Mouse (Mus musculus) limb, embryonic 14.5 days (tissue): ENCODE measurements around the gene En1. TPM values are rescaled to one million over a fixed set of nuclear protein-coding genes. Genes with fewer than 3 reads are reported as not detected.

Experiments
- ATAC-seq: fragments of 200-750 bp; cut with Nextera tagmentation; 2 replicates; pipeline ENCODE4 v1.8.0; 2017; ENCODE audit warnings: low read depth, moderate number of reproducible peaks, moderate TSS enrichment; ENCODE audit not compliant: low FRiP score
- DNase-seq: peaks from one replicate; pipeline ENCODE4 v3.0.0-alpha.2; 2015; ENCODE audit warnings: low spot score
- H3K27ac ChIP-seq: fragments of 300-500 bp; sonication (generic); replicated peaks from 2 replicates; pipeline ENCODE4 v1.5.1; 2014; ENCODE audit warnings: low read depth, mild to moderate bottlenecking, low read length, moderate library complexity, mixed read lengths
- H3K27me3 ChIP-seq: fragments of 300-500 bp; sonication (generic); 2 replicates; pipeline ENCODE4 v1.6.1; 2014; ENCODE audit warnings: low read length, mixed read lengths; ENCODE audit not compliant: control insufficient read depth, insufficient read depth
- H3K36me3 ChIP-seq: fragments of 300-500 bp; sonication (generic); 2 replicates; pipeline ENCODE4 v1.6.1; 2014; ENCODE audit warnings: mild to moderate bottlenecking, low read length, moderate library complexity, mixed read lengths; ENCODE audit not compliant: control insufficient read depth, insufficient read depth
- H3K4me1 ChIP-seq: fragments of 300-500 bp; sonication (generic); 2 replicates; pipeline ENCODE4 v1.6.1; 2014; ENCODE audit warnings: antibody characterized with exemption, low read length, mixed read lengths; ENCODE audit not compliant: control insufficient read depth, insufficient read depth
- H3K4me2 ChIP-seq: fragments of 300-500 bp; sonication (generic); replicated peaks from 2 replicates; pipeline ENCODE4 v1.6.1; 2014; ENCODE audit warnings: low read depth, mild to moderate bottlenecking, low read length, moderate library complexity; ENCODE audit not compliant: severe bottlenecking
- H3K4me3 ChIP-seq: fragments of 300-500 bp; sonication (generic); replicated peaks from 2 replicates; pipeline ENCODE4 v1.5.1; 2014; ENCODE audit warnings: low read length
- H3K9ac ChIP-seq: fragments of 300-500 bp; sonication (generic); 2 replicates; pipeline ENCODE4 v1.6.1; 2014; ENCODE audit warnings: mild to moderate bottlenecking, low read depth, low read length, moderate library complexity; ENCODE audit not compliant: severe bottlenecking
- H3K9me3 ChIP-seq: fragments of 300-500 bp; sonication (generic); 2 replicates; pipeline ENCODE4 v1.6.1; 2016; ENCODE audit warnings: low read length; ENCODE audit not compliant: control insufficient read depth
- POLR2A ChIP-seq: fragments of 200-500 bp; IDR thresholded peaks from 2 replicates; pipeline ENCODE4 v1.8.0; 2012; ENCODE audit warnings: inconsistent platforms, mild to moderate bottlenecking, moderate library complexity, borderline replicate concordance; ENCODE audit not compliant: insufficient read depth, insufficient read length; ENCODE audit errors: extremely low read depth
- WGBS: fragments of 180-500 bp; shearing (Covaris S2); extraction: QIAGEN DNeasy Blood & Tissue Kit; methylation state at CpG from one replicate; pipeline ENCODE4 v1.1.7; 2014; 5-methylcytosine and 5-hydroxymethylcytosine counted together
- polyA plus RNA-seq, 2 experiments: library from polyadenylated mRNA; depleted of rRNA in 1 of 2; stranded (reverse) in 1 of 2; unstranded in 1 of 2; fragments of >200 nt; fragmentation: Nextera tagmentation in 1 of 2; extraction: Ambion mirVana in 1 of 2; gene quantifications; 2 replicates each; pipeline versions ENCODE4 v1.2.1 to v1.2.3; 2012 to 2014

Gene En1
- polyA plus RNA-seq (2012; rRNA removed) = 5.8 and 6.4 TPM in 2 replicates
- polyA plus RNA-seq (2014; fragmentation: Nextera tagmentation; extraction: Ambion mirVana) = 3.9 and 5.2 TPM in 2 replicates

DNA sequence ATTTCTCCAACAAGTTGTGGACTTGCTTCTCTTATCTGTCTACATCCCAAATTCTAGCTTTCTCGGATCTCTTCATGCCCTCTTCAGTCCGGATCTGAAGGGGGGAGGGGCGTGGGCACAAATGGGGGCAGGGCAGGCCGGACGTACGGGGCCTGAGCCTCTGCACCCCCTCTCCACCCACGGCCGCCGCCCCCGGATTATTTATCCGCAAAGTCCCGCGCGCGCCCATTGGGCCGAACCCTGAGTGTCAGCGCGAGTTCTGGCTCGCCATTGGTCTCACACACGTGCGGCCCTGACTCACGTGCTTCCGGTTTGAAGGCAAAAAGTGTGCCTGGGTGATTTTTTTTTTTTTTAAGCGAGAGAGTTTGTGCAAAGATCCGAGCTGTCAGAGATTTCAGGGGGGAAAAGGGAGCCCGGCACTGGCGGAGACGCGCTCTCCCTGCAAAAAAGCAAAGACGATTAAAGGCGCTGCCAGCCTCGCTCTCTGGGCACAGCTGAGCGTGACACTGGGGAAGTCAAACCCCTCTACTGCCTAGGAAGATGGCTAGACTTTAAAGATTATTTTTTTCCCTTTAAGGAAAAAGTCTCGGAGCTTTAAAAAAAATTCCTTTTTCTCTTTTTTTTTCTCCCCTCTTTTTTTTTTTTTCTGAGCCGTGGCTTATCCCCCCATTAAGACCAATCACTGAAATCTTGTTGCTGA, at the start of gene En1:
En1 (plus strand) TSS at position 388 of the 700 bp plus-strand sequence.
- 1% methylated on average over 35 of the region's 35 CpGs for WGBS
- Histone ChIP-seq H3K9ac (peak within 1 kb of the TSS; percentile 61), H3K4me3 (peak within 1 kb of the TSS; percentile 50), H3K4me1 (peaks cover 16% of the 10 kb centered on the region; the same call in 1 of the 2 replicates), H3K27ac (0 out of 2 replicates have a peak within 1 kb of the TSS, but pooled peaks have one; percentile 19), H3K27me3 (peaks cover 85% of the 10 kb centered on the region), H3K36me3 (no peaks in the 10 kb centered on the region), H3K9me3 (no peaks in the 10 kb centered on the region), H3K4me2 (peak within 1 kb of the TSS; percentile 88)
- ATAC-seq = peak; percentile 63
- no peak for TF ChIP-seq POLR2A
- DNase-seq = peak; percentile 70

DNA sequence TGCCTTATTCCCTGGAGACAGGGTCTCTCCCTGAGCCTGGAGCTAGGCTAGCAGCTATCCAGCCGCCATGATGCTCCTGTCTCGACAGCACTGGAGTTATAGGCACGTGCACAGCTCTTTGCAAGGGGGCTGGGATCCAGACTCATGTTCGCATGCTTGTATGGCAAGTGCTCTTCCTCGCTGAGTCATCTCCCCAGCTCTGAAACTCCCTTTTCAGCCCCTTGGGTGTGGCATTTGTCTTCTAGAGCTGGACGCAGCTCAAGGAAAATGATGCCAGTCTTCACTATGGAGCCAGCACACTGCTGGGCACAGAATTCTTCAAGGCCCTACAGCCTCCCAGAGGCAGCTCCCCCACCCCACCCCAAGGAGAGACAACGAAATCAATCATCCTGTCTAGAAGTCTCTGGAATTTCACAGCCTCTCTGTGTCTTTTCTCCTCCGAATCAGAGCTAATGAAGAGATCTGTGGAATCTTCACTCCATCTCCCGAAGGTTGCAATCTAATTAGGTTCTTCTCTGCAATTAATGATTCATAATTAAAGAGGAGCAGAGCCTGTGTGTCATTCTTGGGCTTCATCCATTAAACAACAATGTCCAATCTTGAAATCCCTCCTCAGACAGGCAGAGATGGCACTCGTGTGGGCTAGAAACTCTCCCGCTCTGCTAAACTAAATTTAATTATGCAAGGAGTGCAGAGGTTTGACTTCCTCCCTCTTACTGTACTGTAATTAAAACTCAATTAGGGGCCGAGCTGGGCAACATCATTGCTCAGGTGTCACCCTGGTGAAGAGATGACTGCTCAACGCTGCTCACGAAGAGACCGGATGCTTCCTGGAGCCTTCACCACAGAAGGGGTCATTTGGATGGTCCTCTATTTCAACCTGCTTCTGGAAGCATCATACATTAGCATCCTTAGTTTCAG, 45.0 kb upstream of the En1 start:
- Histone ChIP-seq H3K4me3 (no peak overlapping the region), H3K4me1 (no peaks in the 10 kb centered on the region), H3K9me3 (no peaks in the 10 kb centered on the region), H3K36me3 (no peaks in the 10 kb centered on the region), H3K4me2 (no peak overlapping the region), H3K9ac (no peak overlapping the region), H3K27ac (no peak overlapping the region), H3K27me3 (no peaks in the 10 kb centered on the region)
- no peak for TF ChIP-seq POLR2A
- DNase-seq (no peak), ATAC-seq (no peak)
- WGBS = 75% methylated on average over 15 of the region's 15 CpGs

DNA sequence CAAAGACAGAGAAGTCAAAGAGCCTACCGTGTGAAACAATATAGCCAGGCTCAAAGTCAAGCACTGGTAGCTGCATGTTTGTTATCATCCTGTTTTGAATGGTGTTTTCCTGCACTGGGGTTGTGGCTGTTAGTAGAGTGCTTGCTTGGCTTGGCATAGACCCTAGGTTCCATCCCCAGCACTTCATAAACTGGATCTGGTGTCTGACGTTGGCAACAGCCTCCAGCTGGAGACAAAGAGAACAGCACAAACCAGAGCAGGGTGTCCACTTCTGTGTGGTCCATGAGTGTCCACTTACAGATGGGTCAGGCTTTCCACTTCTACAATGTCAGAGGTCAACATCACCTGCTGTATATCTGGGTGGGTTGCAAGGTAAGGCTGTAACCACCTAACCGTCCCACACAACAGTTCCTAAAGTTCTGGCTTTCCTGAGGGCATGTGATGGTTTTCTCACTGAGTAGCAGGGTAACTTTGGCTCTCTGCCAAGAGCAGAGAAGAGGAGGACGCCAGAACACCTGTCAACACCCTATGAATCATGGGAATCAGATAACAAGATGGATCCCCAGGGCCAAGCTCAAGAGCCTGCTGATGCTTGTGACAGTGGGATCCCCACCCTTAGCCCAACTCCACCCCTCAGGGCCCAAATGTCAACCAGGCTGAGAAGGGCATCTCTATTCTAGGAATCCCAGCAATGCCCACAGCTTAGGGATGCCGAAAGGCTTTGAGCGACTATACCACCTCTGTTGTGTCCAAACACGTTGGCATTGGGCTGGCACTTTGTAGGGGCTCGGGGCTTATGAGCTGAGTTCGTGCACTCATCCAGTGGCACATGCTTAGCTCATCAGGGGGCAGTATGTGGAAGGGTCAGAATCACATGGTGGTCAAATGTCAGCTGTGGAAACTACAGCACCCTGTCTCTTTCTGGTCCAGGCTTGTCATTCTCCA, 43.6 kb upstream of the En1 start:
- H3K4me2 ChIP-seq = no peak overlapping the region
- H3K4me1 ChIP-seq = no peaks in the 10 kb centered on the region
- 64% methylated on average over 9 of the region's 9 CpGs for WGBS
- no peak for TF ChIP-seq POLR2A
- no peaks in the 10 kb centered on the region for H3K36me3 ChIP-seq
- H3K4me3 ChIP-seq = no peak overlapping the region
- H3K9me3 ChIP-seq = no peaks in the 10 kb centered on the region
- H3K9ac ChIP-seq = no peak overlapping the region
- peak; percentile 26 for DNase-seq
- ATAC-seq = 0 out of 2 replicates have a peak, but pooled peaks have one; percentile 50
- H3K27me3 ChIP-seq = no peaks in the 10 kb centered on the region
- no peak overlapping the region for H3K27ac ChIP-seq

DNA sequence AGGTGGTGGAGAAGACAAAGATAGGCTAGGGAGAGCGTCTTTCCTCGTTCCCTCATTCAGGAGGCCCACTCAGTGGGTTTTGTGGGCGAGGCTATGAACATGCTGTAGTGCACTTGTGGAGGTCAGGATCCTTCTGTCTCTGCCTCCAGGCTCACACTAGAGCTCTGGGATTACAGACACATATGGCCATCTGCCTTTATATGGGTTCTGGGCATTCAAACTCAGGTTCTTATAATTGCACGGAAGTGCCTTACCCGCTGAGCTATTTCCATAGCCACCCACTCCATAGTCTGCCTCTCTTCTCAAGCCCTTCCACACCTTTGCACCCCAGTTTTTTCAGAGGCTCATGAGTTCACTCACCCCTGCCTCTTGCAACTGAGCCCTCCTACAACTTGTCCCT, 42.3 kb upstream of the En1 start:
- no peak for TF ChIP-seq POLR2A
- H3K4me2 ChIP-seq = no peak overlapping the region
- 85% methylated on average over 5 of the region's 5 CpGs for WGBS
- H3K4me1 ChIP-seq = no peaks in the 10 kb centered on the region
- ATAC-seq = no peak
- H3K9ac ChIP-seq = no peak overlapping the region
- no peak for DNase-seq
- H3K9me3 ChIP-seq = no peaks in the 10 kb centered on the region
- H3K27ac ChIP-seq = no peak overlapping the region
- no peak overlapping the region for H3K4me3 ChIP-seq
- H3K36me3 ChIP-seq = no peaks in the 10 kb centered on the region
- no peaks in the 10 kb centered on the region for H3K27me3 ChIP-seq
